Mouse (Mus musculus): ENCODE results near the gene Alppl2.

DNA sequence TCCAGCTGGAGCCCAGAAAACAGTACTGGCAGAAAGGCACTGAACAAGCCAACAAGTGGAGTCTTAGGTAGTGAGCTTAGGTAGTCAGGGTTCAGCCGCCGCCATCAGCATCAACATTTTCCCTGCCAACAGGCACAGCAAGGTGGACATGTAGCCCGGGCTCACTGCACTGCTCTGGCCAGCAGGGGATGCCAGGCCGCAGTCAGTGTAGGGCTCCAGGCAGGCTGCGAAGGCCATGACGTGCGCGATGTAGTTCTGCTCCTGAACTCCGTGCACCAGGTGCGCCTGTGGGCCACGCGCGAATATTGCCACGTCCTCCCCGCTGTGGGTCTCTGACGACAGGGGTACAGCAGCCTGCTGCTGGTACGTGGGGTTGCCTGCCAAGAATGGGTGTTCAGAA, 2.8 kb downstream of the Alppl2 start:
- TF ChIP-seq CTCF (IDR thresholded peaks at IDR 0.05; ENCODE audit: insufficient read depth, low read depth, low read length) (no peak), POLR2A (IDR thresholded peaks at IDR 0.05; ENCODE audit: insufficient read depth, low read depth, low read length) (no peak)
